Mouse (Mus musculus) heart, embryonic 12.5 days (tissue): ENCODE results near the gene Rars2. TPM values are rescaled to one million over a fixed set of nuclear protein-coding genes. Genes with fewer than 3 reads are reported as not detected.

Source experiments
- ATAC-seq: fragments of 200-750 bp; cut with Nextera tagmentation; 2 replicates; pipeline ENCODE4 v1.8.0; 2017; ENCODE audit warnings: moderate TSS enrichment, moderate library complexity; ENCODE audit not compliant: insufficient number of reproducible peaks, low FRiP score
- H3K27ac ChIP-seq: fragments of 300-500 bp; sonication (generic); 2 replicates; pipeline ENCODE4 v1.5.1; 2016; ENCODE audit warnings: mild to moderate bottlenecking, moderate library complexity; ENCODE audit not compliant: poor library complexity, severe bottlenecking
- H3K27me3 ChIP-seq: fragments of 300-500 bp; sonication (generic); replicated peaks from 2 replicates; pipeline ENCODE4 v1.6.1; 2016; ENCODE audit warnings: mild to moderate bottlenecking, moderate library complexity
- H3K36me3 ChIP-seq: fragments of 300-500 bp; sonication (generic); 2 replicates; pipeline ENCODE4 v1.6.1; 2016; ENCODE audit warnings: mild to moderate bottlenecking, moderate library complexity
- H3K4me1 ChIP-seq: fragments of 300-500 bp; sonication (generic); replicated peaks from 2 replicates; pipeline ENCODE4 v1.6.1; 2016; ENCODE audit warnings: mild to moderate bottlenecking
- H3K4me2 ChIP-seq: fragments of 300-500 bp; sonication (generic); 2 replicates; pipeline ENCODE4 v1.6.1; 2016; ENCODE audit warnings: mild to moderate bottlenecking, moderate library complexity
- H3K4me3 ChIP-seq: fragments of 300-500 bp; sonication (generic); 2 replicates; pipeline ENCODE4 v1.5.1; 2016; ENCODE audit warnings: mild to moderate bottlenecking
- H3K9ac ChIP-seq: fragments of 300-500 bp; sonication (generic); 2 replicates; pipeline ENCODE4 v1.6.1; 2016; ENCODE audit warnings: mild to moderate bottlenecking, moderate library complexity
- H3K9me3 ChIP-seq: fragments of 300-500 bp; sonication (generic); replicated peaks from 2 replicates; pipeline ENCODE4 v1.6.1; 2016; ENCODE audit warnings: mild to moderate bottlenecking, moderate library complexity
- WGBS: fragments of 180-500 bp; shearing (Covaris S2); methylation state at CpG from one replicate; pipeline ENCODE4 v1.1.7; 2016; 5-methylcytosine and 5-hydroxymethylcytosine counted together
- polyA plus RNA-seq: library from polyadenylated mRNA; unstranded; fragments of >200 nt; fragmentation: Nextera tagmentation; extraction: Ambion mirVana; gene quantifications from 2 replicates; pipeline ENCODE4 v1.2.1, GENCODE M21; 2016

The Rars2 gene
- polyA plus RNA-seq, 1 experiment from 2014 or later: 53.7 TPM

DNA sequence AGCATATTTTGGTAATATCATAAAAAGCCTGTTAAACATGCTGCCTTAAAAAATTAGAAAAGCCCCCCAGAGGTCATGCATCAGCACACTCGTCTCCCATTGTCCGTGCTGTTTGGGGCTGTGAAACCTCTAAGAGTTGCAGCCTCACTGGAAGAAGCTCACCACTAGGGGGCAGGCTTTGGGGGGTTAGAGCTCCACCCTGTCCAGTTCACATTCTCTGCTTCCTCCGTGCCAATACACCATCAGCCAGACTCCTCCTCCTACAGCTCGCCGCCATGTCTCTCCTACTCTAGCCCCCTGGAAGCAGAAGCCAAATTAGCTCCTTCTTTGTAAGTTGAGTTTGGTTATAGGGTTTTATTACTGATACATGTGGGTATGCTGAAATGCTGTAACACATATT lies 86.8 kb downstream of the Rars2 start:
- H3K36me3 ChIP-seq: no peaks in the 10 kb centered on the region
- no peaks in the 10 kb centered on the region for H3K4me1 ChIP-seq
- H3K4me3 ChIP-seq: no peak overlapping the region
- H3K4me2 ChIP-seq: no peak overlapping the region
- no peaks in the 10 kb centered on the region for H3K27me3 ChIP-seq
- WGBS: 53% methylated on average over 5 of the region's 5 CpGs
- no peaks in the 10 kb centered on the region for H3K9me3 ChIP-seq
- no peak overlapping the region for H3K27ac ChIP-seq
- H3K9ac ChIP-seq: no peak overlapping the region
- no peak for ATAC-seq

DNA sequence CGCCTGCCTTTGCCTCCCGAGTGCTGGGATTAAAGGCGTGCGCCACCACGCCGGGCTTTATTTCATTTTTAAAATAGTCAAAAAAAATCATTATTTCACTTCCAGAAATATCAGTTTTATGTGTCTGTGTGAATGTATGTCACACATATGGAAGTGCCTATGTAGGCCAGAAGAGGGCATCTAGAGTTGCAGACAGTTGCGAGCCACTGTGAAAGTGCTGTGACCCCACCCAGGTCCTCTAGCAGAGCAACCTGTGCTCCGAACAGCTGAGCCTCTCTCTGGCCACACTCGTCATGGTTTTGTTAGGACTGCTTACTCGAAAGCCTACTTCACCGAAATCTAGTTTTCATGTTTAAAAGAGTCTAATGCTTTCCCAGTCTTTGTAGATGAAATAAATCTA lies 87.5 kb downstream of the Rars2 start:
- H3K36me3 ChIP-seq: no peaks in the 10 kb centered on the region
- H3K27me3 ChIP-seq: no peaks in the 10 kb centered on the region
- no peak overlapping the region for H3K27ac ChIP-seq
- no peak for ATAC-seq
- H3K4me3 ChIP-seq: no peak overlapping the region
- 95% methylated on average over 11 of the region's 11 CpGs for WGBS
- H3K9ac ChIP-seq: no peak overlapping the region
- H3K4me2 ChIP-seq: no peak overlapping the region
- no peaks in the 10 kb centered on the region for H3K4me1 ChIP-seq
- H3K9me3 ChIP-seq: no peaks in the 10 kb centered on the region

DNA sequence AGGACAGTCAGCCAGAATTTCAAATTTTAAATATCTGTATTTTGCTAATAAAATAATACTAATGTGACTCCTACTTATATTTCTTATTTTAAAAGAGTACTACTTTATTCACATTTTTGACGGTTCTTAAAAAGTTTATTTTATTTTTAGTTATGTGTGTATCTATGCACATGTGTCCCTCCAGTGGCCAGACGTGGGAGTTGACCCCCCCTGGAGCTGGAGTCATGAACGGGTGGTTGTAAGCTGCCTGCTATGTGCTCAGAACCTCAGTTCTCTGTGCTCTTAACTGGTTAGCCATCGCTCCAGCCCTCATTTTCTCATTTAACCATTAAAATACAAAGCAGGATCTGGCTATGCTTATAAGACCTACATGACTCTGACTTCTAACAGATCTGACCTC lies 88.3 kb downstream of the Rars2 start:
- H3K9me3 ChIP-seq: no peaks in the 10 kb centered on the region
- H3K4me1 ChIP-seq: no peaks in the 10 kb centered on the region
- WGBS: 64% methylated on average over 4 of the region's 4 CpGs
- no peaks in the 10 kb centered on the region for H3K27me3 ChIP-seq
- no peak overlapping the region for H3K27ac ChIP-seq
- H3K4me3 ChIP-seq: no peak overlapping the region
- no peak overlapping the region for H3K9ac ChIP-seq
- no peak for ATAC-seq
- no peak overlapping the region for H3K4me2 ChIP-seq
- no peaks in the 10 kb centered on the region for H3K36me3 ChIP-seq

DNA sequence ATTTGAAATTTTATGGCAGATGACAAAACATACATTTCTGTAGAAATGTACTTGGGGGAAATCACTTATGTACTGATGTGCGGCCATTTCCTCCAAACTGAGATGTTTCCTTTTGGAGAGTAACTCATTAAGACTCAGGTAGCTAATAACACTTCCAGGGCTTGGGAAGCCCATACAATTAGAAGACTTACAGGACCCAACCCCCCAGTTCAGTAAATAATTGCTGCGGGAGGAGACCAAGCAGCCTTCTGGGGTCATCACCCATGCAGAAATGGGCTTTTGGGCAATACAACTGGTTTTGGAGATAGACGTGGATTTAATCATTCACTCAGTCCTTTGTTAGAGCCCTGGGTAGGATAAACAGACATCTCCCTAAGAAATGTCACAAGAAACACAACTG lies 92.5 kb downstream of the Rars2 start:
- no peak for ATAC-seq
- Histone ChIP-seq H3K4me2 (no peak overlapping the region), H3K4me3 (no peak overlapping the region), H3K36me3 (no peaks in the 10 kb centered on the region), H3K9me3 (peaks cover 8% of the 10 kb centered on the region; the same call in 1 of the 2 replicates), H3K27me3 (no peaks in the 10 kb centered on the region), H3K27ac (no peak overlapping the region), H3K4me1 (no peaks in the 10 kb centered on the region), H3K9ac (no peak overlapping the region)
- 80% methylated on average over 3 of the region's 3 CpGs for WGBS

DNA sequence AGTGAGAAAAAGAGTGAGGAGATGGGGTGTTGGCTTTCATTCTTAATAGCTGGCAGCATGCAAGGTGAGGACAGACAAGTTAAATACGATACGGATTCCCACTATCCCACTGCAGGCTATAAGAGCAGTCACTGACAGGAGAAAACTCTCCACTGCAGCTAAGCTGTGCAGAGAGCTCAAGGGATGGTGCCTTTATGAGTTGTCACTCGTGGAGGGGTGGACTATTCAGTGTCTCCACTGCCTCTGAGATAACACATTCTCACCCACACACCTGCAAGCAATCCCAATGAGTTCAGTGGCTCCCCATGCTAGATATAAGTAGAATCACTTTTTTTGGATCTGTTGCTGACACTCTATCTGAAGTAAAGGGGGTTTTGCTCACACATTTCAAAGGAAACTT lies 93.4 kb downstream of the Rars2 start:
- no peak for ATAC-seq
- H3K4me3 ChIP-seq: no peak overlapping the region
- 62% methylated on average over 3 of the region's 3 CpGs for WGBS

More for the DNA sequence above, 93.4 kb downstream of the Rars2 start:
- Histone ChIP-seq H3K9me3 (peaks cover 8% of the 10 kb centered on the region; the same call in 1 of the 2 replicates), H3K36me3 (no peaks in the 10 kb centered on the region), H3K9ac (no peak overlapping the region), H3K4me1 (no peaks in the 10 kb centered on the region), H3K4me2 (no peak overlapping the region), H3K27ac (no peak overlapping the region), H3K27me3 (no peaks in the 10 kb centered on the region)

Other genes starting within 250 kb of the Rars2 start
- 61.3 and 63.2 TPM in 2 replicates for gene Akirin2, start 64.0 kb upstream of the Rars2 start, polyA plus RNA-seq
- 76.2 and 82.2 TPM in 2 replicates for gene Orc3, start within 50 bp of the Rars2 start, polyA plus RNA-seq
- 46.1 and 48.6 TPM in 2 replicates for gene Slc35a1, start 72.5 kb downstream of the Rars2 start, polyA plus RNA-seq
- 0.15 TPM in 1 of 2 replicates, not detected in the other for gene Cfap206, start 115.2 kb downstream of the Rars2 start, polyA plus RNA-seq
- not detected in 2 replicates for gene Gm136, start 141.3 kb downstream of the Rars2 start, polyA plus RNA-seq
- gene Smim8, start 163.5 kb downstream of the Rars2 start, polyA plus RNA-seq: 53.7 TPM in 2 replicates